Mouse (Mus musculus): ENCODE measurements around the gene Cct7.

Gene Cct7

GRCm38 (mm10) chr6:85452816-85453215 is 1.5 kb downstream of the Cct7 start:
- peak; percentile 12 for DNase-seq

- DNase-seq: no peak
Observed at GRCm38 (mm10) chr6:85459621-85460020, 8.3 kb downstream of the Cct7 start.

DNA sequence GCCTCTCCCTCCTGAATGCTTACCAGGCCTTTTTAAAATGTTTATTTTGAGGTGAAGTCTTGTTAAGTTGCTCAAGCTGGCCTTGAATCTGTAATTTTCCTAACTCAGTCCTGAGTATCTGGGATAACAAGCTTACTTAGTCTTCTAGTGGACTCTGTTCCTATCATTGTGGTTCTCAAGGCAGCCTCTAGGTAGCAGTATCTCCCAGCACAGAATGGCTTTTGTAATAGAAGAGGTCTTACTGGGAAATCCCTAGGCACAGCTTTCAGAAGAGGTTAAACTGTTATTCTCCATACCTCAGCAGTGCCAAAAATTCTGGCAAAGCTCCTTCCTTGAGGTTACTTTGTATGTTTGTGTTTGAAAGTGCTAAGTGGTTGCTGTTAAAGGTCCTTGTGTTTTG is 14.1 kb downstream of the Cct7 start:
- DNase-seq: no peak

DNA sequence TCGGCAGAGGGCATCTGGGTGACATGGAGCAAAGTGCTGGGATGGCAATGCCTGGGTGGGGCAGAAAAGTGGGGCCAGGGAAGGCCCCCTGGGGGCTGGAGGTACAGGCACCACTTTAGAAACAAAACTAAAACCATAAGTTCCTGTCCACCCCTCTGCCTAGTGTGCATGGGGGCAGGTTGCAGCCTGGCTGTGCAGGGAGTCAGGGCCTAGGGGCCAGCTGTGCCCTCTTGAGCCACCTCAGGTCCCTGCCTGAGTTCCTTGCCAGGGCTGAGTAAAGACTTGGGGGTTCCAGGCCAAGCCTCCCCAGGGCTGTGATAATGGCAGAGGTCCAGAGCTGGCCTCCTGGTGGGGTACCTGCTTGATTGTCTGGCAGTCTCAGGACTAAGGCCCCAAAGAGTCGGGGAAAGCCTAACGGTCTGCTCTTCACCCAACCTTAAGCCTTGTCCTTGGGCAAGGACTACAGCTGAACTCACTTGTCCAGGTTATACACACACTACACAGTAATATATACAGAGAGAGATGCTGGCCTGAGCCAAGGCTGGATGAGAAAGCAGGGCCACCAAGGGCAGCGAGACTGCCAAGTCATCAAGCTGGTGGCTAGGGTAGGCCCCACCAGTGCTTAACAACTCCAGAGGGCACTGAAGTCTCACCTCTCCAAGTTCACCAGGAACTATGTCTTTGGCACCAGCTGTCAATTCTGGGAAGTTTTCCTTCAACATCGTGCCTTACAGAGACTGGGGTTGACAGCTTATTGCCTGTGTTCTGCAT is 18.5 kb downstream of the Cct7 start:
- no peak for DNase-seq

GRCm38 (mm10) chr6:85471962-85472361 is 20.6 kb downstream of the Cct7 start:
- no peak for DNase-seq

DNA sequence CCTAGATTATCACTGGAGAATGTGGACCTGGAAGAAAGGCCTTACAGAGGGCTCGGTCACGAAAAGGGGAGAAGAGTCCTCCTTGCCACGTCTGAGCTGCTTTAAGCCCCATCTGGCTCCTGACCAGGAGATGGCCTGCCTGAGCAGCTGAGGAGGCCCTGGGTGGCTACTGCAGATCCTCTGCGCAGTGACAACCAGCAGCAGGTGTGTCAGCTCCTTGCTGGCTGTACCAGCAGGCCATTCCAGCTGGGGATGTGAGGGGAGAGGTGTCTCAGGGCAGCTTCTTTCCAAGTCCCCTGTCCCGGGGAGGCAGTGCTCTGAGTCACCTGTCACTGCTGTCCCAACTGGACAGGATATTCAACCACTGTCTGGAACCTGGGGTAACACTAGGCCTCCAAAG is 21.2 kb downstream of the Cct7 start:
- DNase-seq: no peak

DNA sequence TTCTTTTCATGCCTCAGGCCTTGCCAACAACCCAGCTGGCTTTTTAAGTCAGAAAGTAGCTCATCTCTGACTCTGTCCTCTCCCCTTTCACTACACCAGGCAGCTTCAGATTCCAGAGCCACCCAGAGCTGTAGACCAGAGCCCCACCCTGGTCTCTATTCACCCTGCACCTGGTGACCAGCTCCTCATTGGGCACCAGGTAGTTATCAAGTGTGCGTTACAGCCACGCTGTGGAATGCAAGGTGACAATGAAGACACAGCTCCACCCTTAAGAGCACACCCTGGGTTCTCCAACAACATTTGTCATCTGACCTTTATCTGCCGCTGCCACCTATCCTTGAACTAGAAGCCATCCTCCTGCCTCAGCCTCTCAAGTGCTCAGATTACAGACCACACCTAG is 24.3 kb downstream of the Cct7 start:
- DNase-seq: no peak

DNA sequence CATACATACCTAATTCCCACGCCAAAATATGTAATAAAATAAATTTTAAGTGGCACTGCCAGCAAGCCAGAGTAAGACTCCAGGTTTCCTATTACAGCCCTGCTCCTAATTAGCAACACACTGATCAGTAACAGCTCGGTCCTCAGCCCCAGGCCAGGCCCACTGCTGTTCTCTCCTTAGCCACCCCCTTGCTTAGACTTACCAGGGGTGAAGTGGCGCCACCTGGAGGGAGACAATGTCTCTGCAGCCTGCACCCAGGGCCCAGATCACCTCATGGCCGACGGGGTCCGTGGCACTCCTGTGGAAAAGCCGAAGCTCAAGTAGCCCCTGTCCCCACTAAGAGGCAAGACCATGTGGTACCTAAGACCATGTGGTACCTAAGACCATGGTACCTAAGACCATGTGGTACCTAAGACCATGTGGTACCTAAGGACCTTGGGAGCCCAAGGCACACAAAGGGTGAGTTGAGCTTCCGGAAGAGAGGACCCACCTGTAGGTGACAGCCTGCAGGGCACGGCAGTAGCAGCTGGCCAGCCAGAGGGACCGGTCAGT is 26.1 kb downstream of the Cct7 start:
- no peak for DNase-seq

DNA sequence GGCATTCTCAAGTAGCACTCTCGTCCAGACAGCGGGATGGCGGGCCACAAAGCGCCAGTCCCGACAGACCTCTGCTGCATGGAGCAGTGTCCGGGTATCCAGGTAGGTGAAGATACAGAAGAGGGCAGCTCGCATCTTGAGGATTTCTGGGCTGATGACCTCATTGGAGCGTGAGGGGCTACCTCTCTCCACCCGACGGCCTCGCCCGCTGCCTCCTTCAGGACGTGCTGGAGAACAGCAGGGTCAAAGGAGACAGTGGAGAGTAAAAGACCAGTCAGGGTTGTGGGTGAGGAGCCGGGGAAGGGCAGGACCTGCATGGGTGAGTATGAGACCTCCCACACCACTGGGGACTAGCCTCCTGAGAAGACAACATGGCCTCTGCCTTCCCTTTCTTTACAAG is 27.1 kb downstream of the Cct7 start:
- no peak for DNase-seq

DNA sequence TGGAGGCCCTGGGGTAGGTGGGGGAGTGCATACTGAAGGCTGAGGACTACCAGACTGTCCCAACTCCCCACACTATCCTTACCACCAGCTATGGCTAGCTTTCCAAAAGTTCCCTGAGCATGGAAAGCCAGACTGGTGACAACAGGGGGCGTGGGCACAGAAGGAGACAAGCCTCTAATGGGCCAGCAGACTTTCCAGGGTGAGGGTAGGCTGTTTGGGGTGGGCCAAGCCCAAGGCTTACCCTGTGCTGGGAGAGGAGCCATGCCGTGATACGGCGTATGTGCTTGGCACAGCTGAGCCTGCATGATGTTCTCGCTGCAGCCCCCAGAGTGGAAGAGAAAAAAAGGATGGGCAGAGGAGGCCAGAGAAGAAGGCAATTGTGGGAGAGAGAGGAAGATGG is 28.7 kb downstream of the Cct7 start:
- DNase-seq: no peak

DNA sequence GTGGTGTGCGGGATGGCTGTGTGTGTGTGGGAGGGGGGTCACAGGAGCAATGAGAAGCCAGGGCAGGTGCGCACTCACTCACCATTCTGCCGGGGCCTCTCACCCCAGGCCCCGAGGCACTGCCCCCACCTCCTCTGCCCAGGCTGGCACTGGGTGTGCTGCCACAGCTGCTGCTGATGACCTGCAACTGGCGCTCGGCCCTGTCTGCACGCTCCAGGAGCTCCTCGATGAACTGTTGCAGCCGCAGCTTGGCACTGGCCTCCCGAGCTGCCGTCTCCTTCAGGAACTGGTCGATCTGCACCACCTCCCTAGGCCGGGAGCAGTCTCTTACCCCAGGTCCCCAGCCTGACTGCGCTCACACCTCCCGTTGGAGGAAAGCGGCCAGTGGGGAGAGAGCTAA is 29.4 kb downstream of the Cct7 start:
- DNase-seq: no peak

DNA sequence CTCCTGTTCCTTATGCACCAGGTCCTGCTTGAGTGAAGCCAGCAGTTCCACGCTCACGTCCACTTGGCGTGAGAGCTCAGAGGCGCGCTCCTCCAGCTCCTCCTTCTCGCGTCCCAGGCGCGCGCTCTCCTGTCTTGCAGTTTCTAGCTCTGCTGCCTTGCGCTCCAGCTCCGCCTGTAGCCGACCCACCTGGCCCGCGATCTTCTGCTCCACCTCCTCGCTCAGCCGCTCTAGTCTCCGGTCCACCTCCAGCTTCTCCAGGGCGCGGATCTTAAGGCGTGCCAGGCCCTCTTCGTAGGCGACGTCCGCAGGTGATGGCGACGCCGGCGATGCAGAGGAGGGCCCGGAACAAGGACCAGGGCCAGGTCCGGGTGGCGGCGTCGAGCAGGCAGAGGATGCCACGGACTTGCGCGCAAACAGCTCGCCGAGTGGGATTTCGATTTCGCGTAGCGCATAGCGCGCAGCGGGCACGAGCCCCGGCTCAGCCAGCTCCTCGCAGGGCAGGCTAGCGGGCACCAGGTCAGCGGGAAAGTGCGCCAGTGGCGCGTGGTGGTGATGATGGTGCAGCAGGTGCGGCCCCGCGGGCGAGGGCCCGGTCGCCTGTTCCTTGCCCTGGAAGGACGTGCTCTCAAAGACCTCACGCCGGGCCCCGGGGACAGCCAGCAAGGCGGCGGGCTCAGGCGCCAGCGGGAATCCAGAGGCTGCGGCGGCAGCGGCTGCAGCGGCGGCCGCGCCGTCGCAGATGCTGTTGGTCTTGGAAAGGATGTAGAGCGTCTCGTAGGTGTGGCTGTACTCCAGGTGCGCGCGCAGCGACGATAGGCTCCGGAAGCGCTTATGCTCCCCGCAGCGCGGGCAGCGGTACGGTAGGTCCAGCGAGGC is 32.8 kb downstream of the Cct7 start:
- no peak for DNase-seq

GRCm38 (mm10) chr6:85485738-85486137 is 34.4 kb downstream of the Cct7 start:
- DNase-seq: no peak

- no peak for DNase-seq
Observed at GRCm38 (mm10) chr6:85488510-85488909, 37.2 kb downstream of the Cct7 start.

DNA sequence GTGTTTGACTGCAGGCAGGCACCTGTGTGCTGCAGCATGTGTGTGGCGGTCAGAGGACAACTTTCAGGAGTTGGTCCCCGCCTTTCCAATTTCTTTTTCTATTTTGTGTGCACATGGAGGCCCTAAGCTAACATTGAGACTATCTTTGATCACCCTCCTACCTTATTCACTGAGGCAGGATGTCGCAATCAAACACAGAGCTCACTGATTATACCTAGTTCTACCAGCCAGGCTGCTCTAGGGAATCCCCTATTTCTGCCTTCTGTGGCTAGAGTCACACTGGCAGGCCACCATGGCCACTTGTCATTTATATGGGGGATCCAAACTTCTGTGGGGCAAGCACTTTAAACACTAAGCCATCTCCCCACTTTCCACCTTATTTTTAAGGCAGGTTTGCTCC is 38.4 kb downstream of the Cct7 start:
- DNase-seq: no peak

DNA sequence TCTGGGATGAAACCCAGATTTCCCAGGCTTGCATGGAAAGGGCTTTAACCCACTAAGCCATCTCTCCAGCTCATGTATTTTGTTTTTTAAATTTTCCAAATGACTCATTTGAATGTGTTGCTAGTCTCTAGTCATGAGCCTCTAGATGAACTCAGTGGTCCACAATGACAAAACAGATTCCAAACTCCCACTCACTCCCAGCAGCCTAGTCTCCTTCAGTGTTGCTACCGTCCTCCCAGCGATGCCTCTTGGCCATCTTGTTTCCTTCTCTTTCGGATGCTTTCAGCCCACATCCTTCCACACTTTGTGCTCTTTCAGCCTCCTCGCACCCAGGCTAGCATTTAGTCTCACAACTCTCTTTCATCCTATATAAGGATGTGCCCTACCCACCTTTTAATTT is 38.9 kb downstream of the Cct7 start:
- DNase-seq: no peak

GRCm38 (mm10) chr6:85491606-85492005 is 40.3 kb downstream of the Cct7 start:
- DNase-seq: no peak

- no peak for DNase-seq
Observed at GRCm38 (mm10) chr6:85496976-85497375, 45.7 kb downstream of the Cct7 start.

DNA sequence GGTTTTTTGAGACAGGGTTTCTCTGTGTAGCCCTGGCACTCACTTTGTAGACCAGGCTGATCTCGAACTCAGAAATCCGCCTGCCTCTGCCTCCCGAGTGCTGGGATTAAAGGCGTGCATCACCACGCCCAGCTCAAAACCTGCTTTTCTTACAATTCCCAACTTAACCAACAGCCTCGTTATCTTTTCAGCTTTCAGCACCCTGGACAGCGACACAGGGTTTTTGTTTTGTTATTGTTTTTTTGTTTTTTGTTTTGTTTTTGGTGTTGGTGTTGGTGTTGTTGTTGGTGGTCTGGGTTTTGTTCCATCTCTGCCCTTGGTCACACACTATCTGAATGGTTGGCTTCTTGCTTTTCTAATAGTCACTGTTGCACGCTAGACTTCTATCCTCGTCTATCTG is 46.8 kb downstream of the Cct7 start:
- no peak for DNase-seq

- DNase-seq: no peak
Observed at GRCm38 (mm10) chr6:85500416-85500815, 49.1 kb downstream of the Cct7 start.

GRCm38 (mm10) chr6:85501571-85502102 is 50.3 kb downstream of the Cct7 start:
- DNase-seq: no peak

GRCm38 (mm10) chr6:85502103-85502910 is 51.0 kb downstream of the Cct7 start:
- no peak for DNase-seq

- no peak for DNase-seq
Observed at GRCm38 (mm10) chr6:85502911-85503250, 51.6 kb downstream of the Cct7 start, which contains the start of gene Fbxo41. Gene Fbxo41 (minus strand): TSS chr6:85502994.
